Mouse (Mus musculus) megakaryocyte progenitor cell, adult 5-6 weeks (primary cell): ENCODE results near the gene Iqschfp. TPM values are rescaled to one million over a fixed set of nuclear protein-coding genes. Genes with fewer than 3 reads are reported as not detected.

ENCODE experiments used
- ATAC-seq: replicated peaks from 2 replicates; pipeline ENCODE4 v1.8.0; 2016; ENCODE audit warnings: mild to moderate bottlenecking, moderate TSS enrichment, inconsistent platforms; ENCODE audit not compliant: poor library complexity
- total RNA-seq, 2 experiments: library from RNA; stranded (forward) in 1 of 2; stranded (reverse) in 1 of 2; fragments of 157-497, 149-512 nt in 1 of 2; fragments of 200-1000 nt in 1 of 2; gene quantifications; 2 replicates each; pipeline versions ENCODE4 v1.2.3 to v1.2.4; 2015 to 2017

The Iqschfp gene
- total RNA-seq, 2 experiments from 2014 or later = not detected

GRCm38 (mm10) chr3:68412262-68412661 is 520.2 kb downstream of the Iqschfp start:
- ATAC-seq = no peak

- ATAC-seq = no peak
Observed at GRCm38 (mm10) chr3:68419792-68420191, 527.8 kb downstream of the Iqschfp start.

GRCm38 (mm10) chr3:68420927-68421326 is 528.9 kb downstream of the Iqschfp start:
- no peak for ATAC-seq

DNA sequence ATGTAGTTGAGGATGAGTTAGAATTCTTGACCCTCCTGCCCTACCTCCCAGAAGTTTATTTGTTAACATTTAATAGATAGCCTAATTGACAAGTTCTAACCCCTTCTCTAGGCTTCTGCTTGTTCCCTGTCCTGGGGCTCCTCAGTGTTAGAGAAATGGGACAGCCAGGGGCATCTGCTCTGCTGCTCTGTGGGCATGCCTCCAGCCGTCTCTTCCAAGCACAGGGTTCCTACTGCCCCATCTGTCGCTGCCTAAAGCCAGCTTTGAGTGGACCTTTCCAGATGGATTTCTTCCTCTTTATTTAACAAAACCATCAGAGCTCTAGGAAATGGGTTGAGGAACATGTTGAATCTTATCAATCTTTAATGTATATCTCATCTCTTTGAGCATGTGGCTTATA is 529.8 kb downstream of the Iqschfp start:
- no peak for ATAC-seq

DNA sequence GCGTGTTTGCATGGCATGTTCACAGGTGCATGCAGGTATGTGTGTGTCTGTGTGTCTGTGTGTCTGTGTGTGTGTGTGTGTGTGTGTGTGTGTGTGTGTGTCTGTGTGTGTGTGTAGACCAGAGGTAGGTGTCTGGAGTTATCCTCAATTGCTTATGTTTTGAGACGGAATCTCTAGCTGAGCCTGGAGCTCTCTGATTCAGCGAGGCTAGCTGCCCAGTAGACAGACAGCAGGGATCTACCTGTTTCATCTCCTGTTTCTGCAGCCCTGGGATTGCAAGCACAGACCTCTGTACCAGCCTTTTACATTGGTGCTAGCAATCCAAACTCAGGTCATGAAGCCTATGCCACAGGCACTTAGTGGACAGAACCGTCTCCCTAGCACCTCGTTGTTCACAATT is 536.0 kb downstream of the Iqschfp start:
- ATAC-seq = no peak

- ATAC-seq = no peak
Observed at GRCm38 (mm10) chr3:68434435-68434834, 542.4 kb downstream of the Iqschfp start.

- ATAC-seq = no peak
Observed at GRCm38 (mm10) chr3:68434897-68435296, 542.9 kb downstream of the Iqschfp start.

- ATAC-seq = 0 out of 2 replicates have a peak, but pooled peaks have one; percentile 48
Observed at GRCm38 (mm10) chr3:68448480-68448879, 556.4 kb downstream of the Iqschfp start.

- no peak for ATAC-seq
Observed at GRCm38 (mm10) chr3:68451634-68452033, 559.6 kb downstream of the Iqschfp start.

DNA sequence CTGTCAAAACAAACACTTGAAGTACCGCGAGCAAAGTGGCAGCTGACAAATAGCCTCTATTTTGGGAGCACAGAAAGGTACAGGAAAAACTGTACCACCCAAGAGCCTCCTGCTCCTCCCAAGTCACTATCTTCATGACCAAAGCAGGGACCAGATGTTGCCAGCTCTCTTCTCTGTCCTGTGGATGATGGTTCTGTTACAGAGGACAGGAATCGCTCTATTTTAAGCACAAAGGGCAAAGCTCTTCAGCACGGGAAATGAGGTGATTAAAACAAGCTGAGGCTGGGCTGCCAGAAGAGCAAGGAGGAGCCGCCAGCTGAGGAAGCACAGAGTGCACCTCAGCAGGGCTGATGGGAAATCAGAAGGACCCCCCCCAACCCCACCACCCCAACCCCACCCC is 561.2 kb downstream of the Iqschfp start:
- ATAC-seq = no peak

GRCm38 (mm10) chr3:68453719-68454455 is 561.9 kb downstream of the Iqschfp start:
- ATAC-seq = no peak

GRCm38 (mm10) chr3:68466643-68467042 is 574.6 kb downstream of the Iqschfp start:
- ATAC-seq = no peak

GRCm38 (mm10) chr3:68467941-68468687 is 576.1 kb downstream of the Iqschfp start:
- no peak for ATAC-seq

GRCm38 (mm10) chr3:68469643-68470042 is 577.6 kb downstream of the Iqschfp start:
- ATAC-seq = 0 out of 2 replicates have a peak, but pooled peaks have one; percentile 6

DNA sequence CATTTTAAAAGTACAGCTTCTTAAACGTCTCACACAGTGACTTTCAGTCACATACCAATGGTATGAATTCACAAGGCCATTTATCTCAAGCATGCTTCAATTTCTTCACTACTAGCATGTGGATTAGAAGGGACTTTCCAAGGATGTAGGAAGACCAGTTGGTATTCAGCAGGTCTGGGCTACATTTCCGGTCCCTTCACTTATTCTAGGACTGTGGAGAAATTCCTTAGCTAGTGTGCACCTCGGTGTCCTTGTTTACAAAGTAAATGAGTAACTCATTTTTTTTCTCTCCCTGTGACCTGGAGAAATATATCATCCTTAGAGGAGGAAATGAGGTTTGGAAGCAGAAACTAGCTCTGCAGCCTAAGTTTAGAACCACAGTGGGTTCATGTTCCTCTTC is 578.0 kb downstream of the Iqschfp start:
- ATAC-seq = no peak

GRCm38 (mm10) chr3:68470622-68471021 is 578.6 kb downstream of the Iqschfp start:
- no peak for ATAC-seq

DNA sequence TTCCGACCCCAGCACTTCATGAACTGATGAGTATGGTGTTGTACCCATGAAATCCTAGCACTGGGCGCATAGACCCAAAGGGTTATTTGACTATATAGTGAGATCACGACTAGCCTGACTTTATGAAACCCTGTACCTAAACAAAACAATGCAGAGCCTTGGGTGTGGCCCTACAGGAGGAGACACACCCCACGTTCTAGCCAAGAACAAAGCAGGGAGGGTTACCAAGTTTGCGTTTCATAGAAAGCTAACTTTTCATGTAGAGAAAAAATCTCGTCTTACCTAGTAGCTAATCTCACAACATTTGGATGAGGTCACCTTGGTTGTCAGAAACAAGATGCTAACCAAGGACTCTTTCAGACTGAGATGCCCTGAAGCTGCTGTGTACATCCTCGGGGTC is 584.3 kb downstream of the Iqschfp start:
- no peak for ATAC-seq

DNA sequence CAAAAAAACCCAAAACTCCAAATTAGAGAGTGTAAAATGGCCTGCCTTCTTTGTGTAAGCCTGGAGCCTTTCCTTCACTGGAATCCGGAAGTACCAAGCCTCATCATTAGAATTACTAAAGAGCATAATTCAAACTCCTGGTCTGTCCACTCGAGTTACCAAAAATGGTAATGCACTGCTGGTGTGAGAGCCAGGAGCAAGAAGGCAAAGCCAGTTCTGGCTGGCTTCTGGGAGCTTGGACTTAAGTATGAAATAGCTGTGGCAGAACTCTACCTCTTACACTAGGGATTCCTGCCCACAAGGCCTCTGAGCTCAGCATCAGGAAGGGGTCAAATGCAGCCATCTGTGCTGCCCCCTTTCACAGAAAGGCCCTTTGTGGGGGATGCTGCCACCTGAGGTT is 585.4 kb downstream of the Iqschfp start:
- no peak for ATAC-seq

GRCm38 (mm10) chr3:68479266-68479665 is 587.2 kb downstream of the Iqschfp start:
- ATAC-seq = no peak

GRCm38 (mm10) chr3:68483517-68483916 is 591.5 kb downstream of the Iqschfp start:
- ATAC-seq = no peak

DNA sequence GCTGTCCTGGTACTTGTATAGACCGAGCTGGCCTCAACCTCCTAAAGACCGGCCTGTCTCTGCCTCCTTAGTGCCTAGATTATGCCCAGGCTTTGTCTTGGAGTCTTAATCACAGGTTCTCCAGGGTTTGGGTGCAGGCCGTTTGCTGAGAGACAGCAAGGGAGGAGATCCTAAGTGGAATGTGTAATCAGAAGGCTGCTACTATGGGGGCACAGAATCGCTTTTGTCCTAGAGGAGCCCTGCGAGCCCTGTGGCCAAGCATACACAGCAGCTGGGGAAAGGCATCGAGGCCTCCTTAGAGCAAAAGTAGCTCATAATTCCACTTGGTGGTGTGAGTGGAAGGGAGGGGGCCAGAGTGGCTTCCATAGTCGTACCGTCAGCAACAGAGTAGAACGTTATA is 592.0 kb downstream of the Iqschfp start:
- ATAC-seq = no peak

DNA sequence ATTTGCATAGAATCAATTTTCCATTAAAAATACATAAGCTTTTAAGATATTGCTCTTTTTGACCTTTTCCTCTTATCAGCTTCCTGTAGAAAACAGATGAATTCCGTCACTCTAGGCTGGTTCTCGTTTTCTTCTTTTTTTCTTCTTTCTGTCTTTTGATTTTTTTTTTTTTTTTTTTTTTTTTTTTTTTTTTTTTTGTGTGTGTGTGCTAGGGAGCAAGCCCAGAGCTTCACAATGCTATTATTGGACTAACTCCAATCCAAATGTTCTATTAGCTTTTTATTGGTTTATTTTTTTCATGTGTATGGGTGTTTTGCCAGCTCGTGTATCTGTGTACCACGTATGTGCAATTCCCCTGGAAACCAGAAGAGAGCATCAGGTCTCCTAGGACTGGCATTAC is 592.5 kb downstream of the Iqschfp start:
- ATAC-seq = no peak
